Mouse (Mus musculus) G1E (cell line): ENCODE measurements around the gene Kcnc3.

Source experiments
- CTCF ChIP-seq: IDR thresholded peaks from 2 replicates; pipeline ENCODE4 v1.5.1; 2012; ENCODE audit warnings: low read depth, low read length, inconsistent platforms, mixed read lengths
- GATA1 ChIP-seq: IDR thresholded peaks from 2 replicates; pipeline ENCODE4 v1.6.1; 2012; ENCODE audit warnings: borderline replicate concordance, low read length, inconsistent platforms, mixed read lengths
- GATA2 ChIP-seq: IDR thresholded peaks from 2 replicates; pipeline ENCODE4 v1.6.1; 2012; ENCODE audit warnings: low read depth, low read length, inconsistent platforms, borderline replicate concordance
- POLR2AphosphoS5 ChIP-seq: IDR thresholded peaks from 2 replicates; pipeline ENCODE4 v1.6.1; 2012; ENCODE audit warnings: low read depth, low read length, inconsistent platforms; ENCODE audit not compliant: insufficient replicate concordance
- TAL1 ChIP-seq: conservative IDR thresholded peaks from 2 replicates; pipeline ENCODE4 v1.6.1; 2012; ENCODE audit warnings: low read depth, low read length, inconsistent platforms, mixed read lengths

DNA sequence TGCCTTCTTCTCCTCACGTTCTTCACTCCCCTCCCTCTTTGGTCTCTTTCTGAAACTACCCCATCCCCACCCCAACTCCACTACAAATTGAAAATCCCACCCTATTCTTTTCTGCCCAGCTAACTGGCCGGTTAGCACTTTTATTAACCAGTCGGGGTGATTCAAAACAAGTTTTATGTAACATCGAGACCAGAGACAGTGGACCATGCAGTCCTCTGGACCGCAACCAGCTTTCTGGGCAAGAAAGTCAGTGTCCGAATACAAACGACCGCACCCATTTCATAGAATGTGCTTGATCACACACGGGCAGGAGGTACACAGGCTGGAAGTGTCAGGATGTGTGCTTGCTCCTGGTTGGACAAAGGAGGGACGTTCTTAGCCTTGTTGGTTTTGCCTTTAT is 26.0 kb upstream of the Kcnc3 start:
- TF ChIP-seq CTCF (no peak), TAL1 (no peak), GATA1 (no peak), POLR2AphosphoS5 (no peak), GATA2 (no peak)
